Mouse (Mus musculus): ENCODE data around the gene 4931422A03Rik.

DNA sequence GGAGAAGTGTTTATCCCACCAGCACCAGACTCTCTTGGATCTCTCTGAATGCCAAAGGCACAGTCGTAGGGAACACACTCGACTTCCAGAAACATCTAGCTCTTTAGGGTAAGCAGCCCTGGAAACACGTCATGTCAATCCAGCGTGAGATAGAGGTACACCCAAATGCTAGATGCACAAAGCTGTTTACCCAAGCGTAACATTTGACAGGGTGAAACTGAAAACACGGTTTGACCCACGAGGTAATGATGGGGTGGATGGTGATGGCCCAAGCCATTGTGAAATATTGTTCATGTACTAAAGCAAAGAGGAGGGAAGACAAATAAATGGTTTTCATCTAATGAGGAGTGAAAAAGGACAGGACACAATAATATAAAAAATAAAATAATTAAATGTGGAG lies 93.9 kb downstream of the 4931422A03Rik start:
- TF ChIP-seq GATA1 (IDR thresholded peaks at IDR 0.05; ENCODE audit: low read length) (no peak), TAL1 (IDR thresholded peaks at IDR 0.05; ENCODE audit: low read length) (no peak)

All from erythroblast, embryonic 14.5 days (primary cell).